Mouse (Mus musculus) naive thymus-derived CD4-positive, alpha-beta T cell, adult 2 months (primary cell): ENCODE results near the gene Nfya.

Experiments
- DNase-seq: peaks from one replicate; pipeline ENCODE4 v3.0.0-alpha.2; 2011; ENCODE audit warnings: low read depth

Gene Nfya

GRCm38 (mm10) chr17:48341947-48342346 is 67.8 kb downstream of the Nfya start:
- DNase-seq, result no peak

GRCm38 (mm10) chr17:48340267-48340666 is 69.4 kb downstream of the Nfya start:
- DNase-seq, result no peak
